Mouse (Mus musculus): Measurements from ENCODE around the gene Msi2.

DNA sequence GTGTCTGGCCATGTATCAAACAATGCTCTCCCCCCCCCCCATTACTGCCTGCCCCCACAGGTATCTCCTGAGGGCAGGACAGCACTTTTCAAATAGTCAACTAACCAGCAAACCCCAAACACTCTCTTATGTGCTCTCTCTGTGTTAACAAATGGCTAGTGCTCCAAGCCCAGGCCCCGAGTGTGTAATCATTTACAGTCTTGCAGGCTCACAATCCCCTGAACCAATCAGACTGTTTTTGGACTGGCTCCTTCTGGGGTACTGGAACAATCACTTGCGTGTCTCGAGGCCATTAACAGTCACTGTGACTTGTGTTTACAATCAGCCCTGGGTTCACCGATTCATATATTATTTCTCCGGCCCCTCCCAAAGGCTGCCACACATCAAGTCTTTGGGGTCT lies 423.0 kb downstream of the Msi2 start:
- TF ChIP-seq CTCF (IDR thresholded peaks at IDR 0.05; ENCODE audit: control insufficient read depth, insufficient read depth, insufficient replicate concordance, low read depth, low read length) = no peak
- no peak for TF ChIP-seq POLR2A (IDR thresholded peaks at IDR 0.05; ENCODE audit: control insufficient read depth, low read depth, low read length)
